Mouse (Mus musculus): ENCODE data around the gene Ube2d3. TPM values are rescaled to one million over a fixed set of nuclear protein-coding genes. Genes with fewer than 3 reads are reported as not detected.
A peak's percentile ranks its signal among the peaks of the same experiment; 100 is the strongest.
"Not testable (repeated sequence)": the region's sequence is repeated elsewhere in the genome, so short reads cannot be mapped to it uniquely, and the experiment has no call there.

The Ube2d3 gene
- polyA plus RNA-seq, 1 experiment = 333 TPM

GRCm38 (mm10) chr3:135480767-135481166 is 42.8 kb downstream of the Ube2d3 start:
- H3K27ac ChIP-seq (ENCODE audit: insufficient read depth, low read depth, low read length) = no peak overlapping the region
- 69% methylated on average over 6 of the region's 6 CpGs for WGBS
- no peak for TF ChIP-seq POLR2A (IDR thresholded peaks at IDR 0.05; ENCODE audit: low read depth, low read length)
- no peak for TF ChIP-seq CTCF (conservative IDR thresholded peaks at IDR 0.05; ENCODE audit: insufficient read depth, insufficient read length, low read depth, low read length)

GRCm38 (mm10) chr3:135481608-135482007 is 43.7 kb downstream of the Ube2d3 start:
- no peaks in the 10 kb centered on the region for H3K27me3 ChIP-seq (replicated peaks; ENCODE audit: control insufficient read depth, insufficient read depth, low read length)
- no peaks in the 10 kb centered on the region for H3K36me3 ChIP-seq (ENCODE audit: control insufficient read depth, insufficient read depth, low read length)
- TF ChIP-seq CTCF (conservative IDR thresholded peaks at IDR 0.05; ENCODE audit: insufficient read depth, insufficient read length, low read depth, low read length) = no peak
- TF ChIP-seq POLR2A (IDR thresholded peaks at IDR 0.05; ENCODE audit: low read depth, low read length) = no peak
- no peak overlapping the region for H3K4me3 ChIP-seq (ENCODE audit: insufficient read depth, low read depth, low read length)
- peaks cover 13% of the 10 kb centered on the region; the same call in 1 of the 2 replicates for H3K4me1 ChIP-seq (ENCODE audit: control insufficient read depth, insufficient read depth, low read length)
- H3K27ac ChIP-seq (ENCODE audit: insufficient read depth, low read depth, low read length) = peak overlapping the region; percentile 86
- DNase-seq = peak; percentile 77
- WGBS = 63% methylated on average over 3 of the region's 3 CpGs

More at GRCm38 (mm10) chr3:135480767-135481166, 42.8 kb downstream of the Ube2d3 start:
- no peaks in the 10 kb centered on the region for H3K27me3 ChIP-seq (replicated peaks; ENCODE audit: control insufficient read depth, insufficient read depth, low read length)
- H3K4me1 ChIP-seq (ENCODE audit: control insufficient read depth, insufficient read depth, low read length) = peaks cover 13% of the 10 kb centered on the region; the same call in 1 of the 2 replicates
- no peak for DNase-seq
- H3K36me3 ChIP-seq (ENCODE audit: control insufficient read depth, insufficient read depth, low read length) = no peaks in the 10 kb centered on the region
- no peak overlapping the region for H3K4me3 ChIP-seq (ENCODE audit: insufficient read depth, low read depth, low read length)

GRCm38 (mm10) chr3:135484650-135485049 is 46.7 kb downstream of the Ube2d3 start:
- Histone ChIP-seq H3K27ac (ENCODE audit: insufficient read depth, low read depth, low read length) (peak overlapping the region; percentile 52; the same call in 1 of the 2 replicates), H3K4me3 (ENCODE audit: insufficient read depth, low read depth, low read length) (peak overlapping the region; percentile 85), H3K4me1 (ENCODE audit: control insufficient read depth, insufficient read depth, low read length) (peaks cover 15% of the 10 kb centered on the region; the same call in 1 of the 2 replicates)
- WGBS = 89% methylated on average over 15 of the region's 15 CpGs
- H3K27me3 ChIP-seq (replicated peaks; ENCODE audit: control insufficient read depth, insufficient read depth, low read length); DNase-seq; H3K36me3 ChIP-seq (ENCODE audit: control insufficient read depth, insufficient read depth, low read length): not testable (repeated sequence)

- 2% methylated on average over 48 of the region's 48 CpGs for WGBS
Measured at GRCm38 (mm10) chr3:135485128-135485899, 47.4 kb downstream of the Ube2d3 start, which contains the start of gene Manba. TSS of gene Manba (plus strand) at chr3:135485611.

GRCm38 (mm10) chr3:135485900-135486241 is 47.9 kb downstream of the Ube2d3 start:
- peak overlapping the region; percentile 80 for H3K27ac ChIP-seq (ENCODE audit: insufficient read depth, low read depth, low read length)
- H3K4me1 ChIP-seq (ENCODE audit: control insufficient read depth, insufficient read depth, low read length) = peaks cover 24% of the 10 kb centered on the region
- no peak for TF ChIP-seq CTCF (conservative IDR thresholded peaks at IDR 0.05; ENCODE audit: insufficient read depth, insufficient read length, low read depth, low read length)
- no peak for TF ChIP-seq POLR2A (IDR thresholded peaks at IDR 0.05; ENCODE audit: low read depth, low read length)
- DNase-seq = no peak
- no peaks in the 10 kb centered on the region for H3K36me3 ChIP-seq (ENCODE audit: control insufficient read depth, insufficient read depth, low read length)
- H3K27me3 ChIP-seq (replicated peaks; ENCODE audit: control insufficient read depth, insufficient read depth, low read length) = no peaks in the 10 kb centered on the region
- peak overlapping the region; percentile 85 for H3K4me3 ChIP-seq (ENCODE audit: insufficient read depth, low read depth, low read length)
- WGBS = 2% methylated on average over 9 of the region's 9 CpGs

More at GRCm38 (mm10) chr3:135485128-135485899, 47.4 kb downstream of the Ube2d3 start, which contains the start of gene Manba:
- Histone ChIP-seq H3K27me3 (replicated peaks; ENCODE audit: control insufficient read depth, insufficient read depth, low read length) (no peaks in the 10 kb centered on the region), H3K27ac (ENCODE audit: insufficient read depth, low read depth, low read length) (peak within 1 kb of the TSS; percentile 80), H3K36me3 (ENCODE audit: control insufficient read depth, insufficient read depth, low read length) (no peaks in the 10 kb centered on the region), H3K4me1 (ENCODE audit: control insufficient read depth, insufficient read depth, low read length) (peaks cover 19% of the 10 kb centered on the region), H3K4me3 (ENCODE audit: insufficient read depth, low read depth, low read length) (peak within 1 kb of the TSS; percentile 85)
- DNase-seq = peak; percentile 93
- no peak for TF ChIP-seq CTCF (conservative IDR thresholded peaks at IDR 0.05; ENCODE audit: insufficient read depth, insufficient read length, low read depth, low read length)
- peak; percentile 81 for TF ChIP-seq POLR2A (IDR thresholded peaks at IDR 0.05; ENCODE audit: low read depth, low read length)

- H3K27me3 ChIP-seq (replicated peaks; ENCODE audit: control insufficient read depth, insufficient read depth, low read length) = no peaks in the 10 kb centered on the region
- DNase-seq = no peak
- peak overlapping the region; percentile 80 for H3K27ac ChIP-seq (ENCODE audit: insufficient read depth, low read depth, low read length)
- no peaks in the 10 kb centered on the region for H3K36me3 ChIP-seq (ENCODE audit: control insufficient read depth, insufficient read depth, low read length)
- 48% methylated on average over 5 of the region's 5 CpGs for WGBS
- no peak for TF ChIP-seq POLR2A (IDR thresholded peaks at IDR 0.05; ENCODE audit: low read depth, low read length)
- no peak for TF ChIP-seq CTCF (conservative IDR thresholded peaks at IDR 0.05; ENCODE audit: insufficient read depth, insufficient read length, low read depth, low read length)
- H3K4me3 ChIP-seq (ENCODE audit: insufficient read depth, low read depth, low read length) = peak overlapping the region; percentile 85
- peaks cover 25% of the 10 kb centered on the region for H3K4me1 ChIP-seq (ENCODE audit: control insufficient read depth, insufficient read depth, low read length)
Measured at GRCm38 (mm10) chr3:135486351-135486750, 48.4 kb downstream of the Ube2d3 start.

- TF ChIP-seq POLR2A (IDR thresholded peaks at IDR 0.05; ENCODE audit: low read depth, low read length) (no peak), CTCF (conservative IDR thresholded peaks at IDR 0.05; ENCODE audit: insufficient read depth, insufficient read length, low read depth, low read length) (no peak)
- 89% methylated on average over 4 of the region's 4 CpGs for WGBS
- Histone ChIP-seq H3K27me3 (replicated peaks; ENCODE audit: control insufficient read depth, insufficient read depth, low read length) (no peaks in the 10 kb centered on the region), H3K4me3 (ENCODE audit: insufficient read depth, low read depth, low read length) (no peak overlapping the region), H3K4me1 (ENCODE audit: control insufficient read depth, insufficient read depth, low read length) (peaks cover 24% of the 10 kb centered on the region), H3K36me3 (ENCODE audit: control insufficient read depth, insufficient read depth, low read length) (no peaks in the 10 kb centered on the region), H3K27ac (ENCODE audit: insufficient read depth, low read depth, low read length) (peak overlapping the region; percentile 36)
- no peak for DNase-seq
Measured at GRCm38 (mm10) chr3:135487803-135488202, 49.9 kb downstream of the Ube2d3 start.
